Mouse (Mus musculus): ENCODE measurements around the gene Ppa1. TPM values are rescaled to one million over a fixed set of nuclear protein-coding genes. Genes with fewer than 3 reads are reported as not detected.

Gene Ppa1
- 166 TPM for polyA plus RNA-seq (2014; fragmentation: Illumina TruSeq; extraction: RNeasy Lipid Tissue Mini Kit (QIAGEN cat#74804); ENCODE audit: low read depth, low replicate concordance)

DNA sequence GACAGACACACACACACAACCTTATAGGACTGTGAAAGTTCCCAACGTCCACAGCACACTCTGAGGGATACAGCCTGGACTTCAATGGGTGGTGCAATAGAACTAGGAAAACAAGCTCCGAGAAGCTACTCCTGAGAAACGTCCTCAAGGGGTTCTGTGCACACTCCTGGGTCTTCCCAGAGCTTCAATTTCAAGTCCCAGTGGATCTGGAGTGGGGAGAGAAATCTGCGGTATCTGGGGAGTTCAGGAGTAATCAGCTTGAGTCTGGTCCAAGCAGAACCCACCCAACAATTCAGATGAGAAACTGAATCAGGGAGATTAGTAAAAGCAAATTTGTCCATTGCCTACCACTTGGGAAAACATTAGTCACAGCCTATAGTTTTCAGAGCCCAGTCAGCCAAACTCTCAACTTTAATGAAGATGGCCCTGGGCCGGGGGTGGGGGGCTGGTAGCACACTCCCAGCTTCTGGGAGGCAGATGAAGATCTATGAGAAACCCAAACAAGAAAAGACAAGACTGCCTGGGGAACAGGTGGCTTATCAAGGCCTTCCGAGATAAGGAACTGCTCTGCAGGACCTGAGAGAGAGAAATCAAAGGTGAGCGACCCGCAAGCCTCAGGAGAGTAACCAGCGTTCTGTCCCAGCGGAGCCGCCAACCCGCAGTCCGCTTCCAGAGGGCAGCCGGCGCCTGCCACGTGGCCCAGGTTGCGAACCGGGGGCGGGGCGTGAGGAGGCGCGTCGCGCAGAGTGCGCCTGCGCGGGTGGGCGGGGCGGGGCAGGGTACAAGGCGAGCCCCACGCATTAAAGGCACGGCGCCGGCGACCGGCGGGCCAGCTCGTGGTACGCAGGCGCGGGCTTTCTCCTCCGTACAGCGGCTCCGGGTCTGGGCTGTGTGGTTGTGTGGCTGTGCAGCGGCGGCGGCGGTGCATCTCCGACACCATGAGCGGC is at the start of gene Ppa1:
Ppa1 (plus strand) TSS at position 763 of the 947 bp plus-strand sequence.

DNA sequence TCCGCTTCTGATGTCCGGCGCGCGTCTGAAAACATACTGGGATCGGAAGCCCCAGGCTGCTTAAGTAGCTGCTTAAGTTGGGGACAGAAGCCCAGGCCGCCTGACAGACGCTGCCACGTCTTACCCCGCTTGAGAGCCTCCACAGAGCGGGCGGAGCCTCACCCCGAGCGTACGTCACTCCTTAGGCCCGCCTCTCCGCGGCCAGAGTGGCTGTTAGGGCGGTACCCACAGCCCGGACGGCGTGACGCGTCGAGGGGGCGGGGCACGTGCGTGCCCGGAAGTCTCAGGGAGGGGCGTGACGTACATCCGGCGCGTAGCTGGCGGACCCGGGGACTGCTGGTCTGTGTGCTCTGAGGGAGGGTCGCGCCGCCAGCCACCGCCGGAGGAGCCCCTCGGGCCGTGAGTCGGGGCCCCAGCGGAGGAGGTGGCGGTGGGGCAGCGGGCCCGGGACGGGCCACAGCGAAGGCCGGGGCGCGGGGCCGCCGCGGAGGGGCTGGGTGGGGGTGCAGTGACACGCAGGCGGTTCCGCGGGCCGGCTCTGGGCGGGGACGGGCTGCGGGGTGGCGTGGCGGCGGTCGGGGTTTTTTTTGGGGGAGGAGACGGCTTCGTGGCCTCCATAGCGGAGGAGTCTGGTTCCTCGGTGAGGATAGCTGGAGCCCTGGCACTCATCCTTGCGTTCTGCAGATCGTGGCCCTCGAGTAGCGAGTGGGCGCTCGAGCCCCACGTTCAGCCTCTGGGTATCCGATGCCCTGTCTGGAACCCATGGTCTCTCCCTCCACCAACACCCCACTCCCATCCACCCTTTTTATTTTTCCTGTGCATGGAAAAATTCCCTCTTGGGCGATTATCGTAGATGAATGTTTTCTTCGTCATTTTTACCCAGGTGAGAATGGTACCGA is 31.9 kb downstream of the Ppa1 start, which contains the start of gene Sar1a:
Sar1a (plus strand) TSS at position 285 of the 899 bp plus-strand sequence.

DNA sequence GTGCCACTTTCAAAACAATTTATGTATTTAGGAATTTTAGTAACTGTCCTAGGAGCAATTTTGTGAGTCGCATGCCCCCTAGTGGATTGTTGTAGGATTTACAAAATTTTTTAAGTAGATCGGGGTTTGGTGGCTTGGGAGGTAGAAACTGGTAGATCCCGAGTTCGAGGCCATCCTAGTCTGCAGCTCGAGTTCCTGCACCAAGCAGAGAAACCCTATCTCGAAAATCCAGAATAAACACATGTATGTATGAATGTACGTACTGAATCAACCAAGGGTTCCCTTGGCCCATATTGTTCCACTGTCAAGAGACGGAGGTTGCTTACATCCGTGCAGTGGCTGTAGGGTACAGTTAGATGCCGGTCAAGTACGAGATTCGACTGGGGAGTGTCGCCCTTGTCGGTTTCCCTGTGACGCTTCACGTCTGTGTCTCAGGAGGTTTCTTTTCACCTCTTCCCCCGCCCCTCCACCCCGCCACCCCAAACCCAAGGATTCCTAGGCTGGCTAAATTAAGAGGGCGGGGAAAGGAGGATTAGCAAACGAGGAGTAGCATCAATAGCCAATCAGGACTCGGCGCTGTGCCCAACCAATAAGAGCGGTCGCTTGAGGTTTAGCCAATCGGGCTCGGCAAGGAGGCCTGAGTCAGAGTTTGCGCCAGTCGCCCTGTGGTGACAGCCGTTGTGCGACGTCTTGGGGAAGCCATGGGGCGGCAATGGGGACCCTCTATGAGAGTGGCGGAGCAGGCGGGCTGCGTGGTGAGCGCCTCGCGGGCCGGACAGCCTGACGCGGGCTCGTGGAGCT is 46.7 kb downstream of the Ppa1 start, which contains the start of gene Tysnd1:
Tysnd1 (plus strand) TSS at position 645 of the 801 bp plus-strand sequence.

DNA sequence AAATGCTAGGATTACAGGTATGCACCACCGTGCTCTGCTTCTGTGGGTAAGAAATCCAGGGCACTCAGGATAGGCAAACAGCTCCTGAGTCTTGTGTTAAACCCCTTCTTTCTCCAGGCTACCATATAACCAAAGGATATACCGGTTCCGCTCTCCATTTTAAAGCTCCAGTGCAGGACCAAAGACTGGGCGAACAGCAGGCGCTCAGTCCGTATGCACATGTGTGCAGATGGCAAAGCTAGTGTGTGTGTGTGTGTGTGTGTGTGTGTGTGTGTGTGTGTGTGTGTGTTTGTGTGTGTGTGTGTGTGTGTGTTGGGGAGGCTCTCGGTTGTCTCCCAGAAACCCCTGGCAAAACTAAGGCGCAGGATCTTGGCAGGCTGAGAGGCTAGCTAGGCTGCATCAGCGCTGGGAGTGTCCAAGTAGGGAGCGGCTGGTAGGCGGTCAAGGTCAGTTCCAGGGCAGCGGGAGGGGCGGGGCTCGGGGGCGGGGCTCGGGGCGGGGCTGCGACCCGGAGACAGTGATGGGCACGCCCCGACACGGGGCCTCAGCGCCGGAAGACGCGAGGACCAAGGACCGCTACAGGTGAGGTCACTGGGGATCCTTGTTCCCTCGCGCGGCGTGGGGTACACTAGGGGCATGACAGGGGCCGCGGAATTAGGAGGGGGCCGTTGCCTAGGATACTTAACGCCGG is 66.6 kb downstream of the Ppa1 start, which contains the start of gene Aifm2:
Aifm2 (plus strand) TSS at position 493 of the 691 bp plus-strand sequence.

Other genes starting within 250 kb of the Ppa1 start
- gene Nodal, start 230.6 kb upstream of the Ppa1 start, polyA plus RNA-seq (2014; fragmentation: Illumina TruSeq; extraction: RNeasy Lipid Tissue Mini Kit (QIAGEN cat#74804); ENCODE audit: low read depth, low replicate concordance), result not detected
- gene Eif4ebp2, start 195.9 kb upstream of the Ppa1 start, polyA plus RNA-seq (2014; fragmentation: Illumina TruSeq; extraction: RNeasy Lipid Tissue Mini Kit (QIAGEN cat#74804); ENCODE audit: low read depth, low replicate concordance), result 31.4 TPM
- 9.4 TPM for gene Lrrc20, start 172.8 kb upstream of the Ppa1 start, polyA plus RNA-seq (2014; fragmentation: Illumina TruSeq; extraction: RNeasy Lipid Tissue Mini Kit (QIAGEN cat#74804); ENCODE audit: low read depth, low replicate concordance)
- gene Npffr1, start 53.1 kb upstream of the Ppa1 start, polyA plus RNA-seq (2014; fragmentation: Illumina TruSeq; extraction: RNeasy Lipid Tissue Mini Kit (QIAGEN cat#74804); ENCODE audit: low read depth, low replicate concordance), result not detected
- 395 TPM for gene Sar1a, start 31.7 kb downstream of the Ppa1 start, polyA plus RNA-seq (2014; fragmentation: Illumina TruSeq; extraction: RNeasy Lipid Tissue Mini Kit (QIAGEN cat#74804); ENCODE audit: low read depth, low replicate concordance)
- gene Tysnd1, start 47.0 kb downstream of the Ppa1 start, polyA plus RNA-seq (2014; fragmentation: Illumina TruSeq; extraction: RNeasy Lipid Tissue Mini Kit (QIAGEN cat#74804); ENCODE audit: low read depth, low replicate concordance), result 5.5 TPM
- gene Aifm2, start 66.7 kb downstream of the Ppa1 start, polyA plus RNA-seq (2014; fragmentation: Illumina TruSeq; extraction: RNeasy Lipid Tissue Mini Kit (QIAGEN cat#74804); ENCODE audit: low read depth, low replicate concordance), result 106 TPM
- 10.5 TPM for gene H2afy2, start 135.6 kb downstream of the Ppa1 start, polyA plus RNA-seq (2014; fragmentation: Illumina TruSeq; extraction: RNeasy Lipid Tissue Mini Kit (QIAGEN cat#74804); ENCODE audit: low read depth, low replicate concordance)